Mouse (Mus musculus): ENCODE data around the gene Smap1. TPM values are rescaled to one million over a fixed set of nuclear protein-coding genes. Genes with fewer than 3 reads are reported as not detected.

The Smap1 gene
- total and polyA plus RNA-seq, 2 experiments from 2014 or later = 27.4 to 27.8 TPM

DNA sequence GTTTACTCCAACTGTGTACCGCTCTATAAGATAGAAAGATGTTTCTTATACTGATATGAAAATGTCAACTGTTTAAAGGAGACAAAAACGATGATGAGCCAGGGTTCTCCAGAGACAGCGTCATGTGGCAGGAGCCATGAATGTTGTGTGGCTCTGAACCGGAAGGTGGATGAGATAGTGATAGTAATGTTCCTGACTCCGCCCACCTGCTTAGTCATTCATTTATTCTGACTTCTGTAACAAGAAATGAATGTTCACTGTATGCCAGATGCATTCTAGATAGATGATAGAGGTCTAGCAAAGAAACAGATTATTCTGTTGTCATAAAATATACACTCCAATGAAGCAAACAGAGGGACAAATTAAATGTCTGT is 22.5 kb downstream of the Smap1 start:
- no peak overlapping the region for H3K4me3 ChIP-seq (ENCODE audit: low read depth, low read length)
- H3K27me3 ChIP-seq (ENCODE audit: control insufficient read depth, insufficient read depth, low read length) = no peaks in the 10 kb centered on the region
- no peak for ATAC-seq (ENCODE audit: insufficient read depth, low read depth)
- TF ChIP-seq CTCF (IDR thresholded peaks at IDR 0.05; ENCODE audit: low read depth) = no peak
- TF ChIP-seq EP300 (IDR thresholded peaks at IDR 0.05; ENCODE audit: low read depth) = no peak
- H3K27ac ChIP-seq (ENCODE audit: low read depth) = no peak overlapping the region
- H3K4me2 ChIP-seq (ENCODE audit: low read depth, low read length) = no peak overlapping the region
- H3K9ac ChIP-seq (replicated peaks; ENCODE audit: low read depth, low read length) = no peak overlapping the region
- H3K36me3 ChIP-seq (replicated peaks; ENCODE audit: control insufficient read depth, insufficient read depth, low read length) = no peaks in the 10 kb centered on the region
- H3K4me1 ChIP-seq (ENCODE audit: control insufficient read depth, insufficient read depth) = peaks cover 13% of the 10 kb centered on the region
- no peak for DNase-seq (ENCODE audit: low spot score)
- 68% methylated on average over 5 of the region's 5 CpGs for WGBS
- no peaks in the 10 kb centered on the region for H3K9me3 ChIP-seq (replicated peaks; ENCODE audit: control insufficient read depth, low read length)

- Histone ChIP-seq H3K4me2 (ENCODE audit: low read depth, low read length) (no peak overlapping the region), H3K27ac (ENCODE audit: low read depth) (no peak overlapping the region), H3K27me3 (ENCODE audit: control insufficient read depth, insufficient read depth, low read length) (no peaks in the 10 kb centered on the region), H3K9ac (replicated peaks; ENCODE audit: low read depth, low read length) (no peak overlapping the region), H3K4me3 (ENCODE audit: low read depth, low read length) (no peak overlapping the region), H3K9me3 (replicated peaks; ENCODE audit: control insufficient read depth, low read length) (no peaks in the 10 kb centered on the region), H3K4me1 (ENCODE audit: control insufficient read depth, insufficient read depth) (peaks cover 13% of the 10 kb centered on the region), H3K36me3 (replicated peaks; ENCODE audit: control insufficient read depth, insufficient read depth, low read length) (no peaks in the 10 kb centered on the region)
- WGBS = 68% methylated on average over 3 of the region's 3 CpGs
- ATAC-seq (ENCODE audit: insufficient read depth, low read depth) (no peak), DNase-seq (ENCODE audit: low spot score) (no peak)
- no peak for TF ChIP-seq EP300 (IDR thresholded peaks at IDR 0.05; ENCODE audit: low read depth)
- TF ChIP-seq CTCF (IDR thresholded peaks at IDR 0.05; ENCODE audit: low read depth) = no peak
Measured at GRCm38 (mm10) chr1:23899020-23899646, 23.0 kb downstream of the Smap1 start.

DNA sequence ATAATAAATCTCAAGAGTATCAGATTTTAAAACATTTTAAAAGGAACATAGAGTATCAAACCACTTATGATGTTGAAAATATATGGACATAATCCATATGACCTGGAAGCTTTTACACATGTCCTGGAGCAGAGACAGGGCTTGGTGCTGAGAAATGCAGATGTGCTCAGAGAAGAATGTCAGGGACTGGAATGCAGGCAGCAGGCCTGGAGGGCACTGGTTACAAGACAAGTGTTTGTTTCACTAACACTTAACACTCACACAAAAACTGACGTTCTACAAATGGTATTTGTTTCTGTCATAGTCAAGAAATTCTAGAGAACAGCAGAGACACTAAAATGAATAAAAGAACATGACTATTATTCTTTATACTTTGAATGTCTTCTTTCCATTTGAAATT is 30.0 kb downstream of the Smap1 start:
- Histone ChIP-seq H3K36me3 (replicated peaks; ENCODE audit: control insufficient read depth, insufficient read depth, low read length) (no peaks in the 10 kb centered on the region), H3K4me3 (ENCODE audit: low read depth, low read length) (no peak overlapping the region), H3K9ac (replicated peaks; ENCODE audit: low read depth, low read length) (no peak overlapping the region), H3K4me2 (ENCODE audit: low read depth, low read length) (no peak overlapping the region), H3K9me3 (replicated peaks; ENCODE audit: control insufficient read depth, low read length) (no peaks in the 10 kb centered on the region), H3K27me3 (ENCODE audit: control insufficient read depth, insufficient read depth, low read length) (no peaks in the 10 kb centered on the region), H3K4me1 (ENCODE audit: control insufficient read depth, insufficient read depth) (peaks cover 6% of the 10 kb centered on the region; the same call in 1 of the 2 replicates), H3K27ac (ENCODE audit: low read depth) (no peak overlapping the region)
- TF ChIP-seq EP300 (IDR thresholded peaks at IDR 0.05; ENCODE audit: low read depth) = no peak
- TF ChIP-seq CTCF (IDR thresholded peaks at IDR 0.05; ENCODE audit: low read depth) = no peak
- WGBS = 27% methylated on average over 1 of the region's 1 CpGs
- ATAC-seq (ENCODE audit: insufficient read depth, low read depth) = no peak
- no peak for DNase-seq (ENCODE audit: low spot score)

- Histone ChIP-seq H3K4me3 (ENCODE audit: low read depth, low read length) (no peak overlapping the region), H3K9me3 (replicated peaks; ENCODE audit: control insufficient read depth, low read length) (no peaks in the 10 kb centered on the region), H3K36me3 (replicated peaks; ENCODE audit: control insufficient read depth, insufficient read depth, low read length) (no peaks in the 10 kb centered on the region), H3K4me2 (ENCODE audit: low read depth, low read length) (no peak overlapping the region), H3K27ac (ENCODE audit: low read depth) (no peak overlapping the region), H3K9ac (replicated peaks; ENCODE audit: low read depth, low read length) (no peak overlapping the region), H3K4me1 (ENCODE audit: control insufficient read depth, insufficient read depth) (no peaks in the 10 kb centered on the region), H3K27me3 (ENCODE audit: control insufficient read depth, insufficient read depth, low read length) (no peaks in the 10 kb centered on the region)
- ATAC-seq (ENCODE audit: insufficient read depth, low read depth) (no peak), DNase-seq (ENCODE audit: low spot score) (no peak)
- WGBS = 94% methylated on average over 7 of the region's 7 CpGs
- no peak for TF ChIP-seq CTCF (IDR thresholded peaks at IDR 0.05; ENCODE audit: low read depth)
- TF ChIP-seq EP300 (IDR thresholded peaks at IDR 0.05; ENCODE audit: low read depth) = no peak
Measured at GRCm38 (mm10) chr1:23884914-23885313, 37.2 kb downstream of the Smap1 start.

GRCm38 (mm10) chr1:23884087-23884668 is 37.9 kb downstream of the Smap1 start:
- no peaks in the 10 kb centered on the region for H3K27me3 ChIP-seq (ENCODE audit: control insufficient read depth, insufficient read depth, low read length)
- H3K4me2 ChIP-seq (ENCODE audit: low read depth, low read length) = no peak overlapping the region
- H3K4me1 ChIP-seq (ENCODE audit: control insufficient read depth, insufficient read depth) = no peaks in the 10 kb centered on the region
- no peak overlapping the region for H3K4me3 ChIP-seq (ENCODE audit: low read depth, low read length)
- H3K9me3 ChIP-seq (replicated peaks; ENCODE audit: control insufficient read depth, low read length) = no peaks in the 10 kb centered on the region
- 75% methylated on average over 2 of the region's 2 CpGs for WGBS
- DNase-seq (ENCODE audit: low spot score) (no peak), ATAC-seq (ENCODE audit: insufficient read depth, low read depth) (no peak)
- H3K27ac ChIP-seq (ENCODE audit: low read depth) = no peak overlapping the region
- H3K9ac ChIP-seq (replicated peaks; ENCODE audit: low read depth, low read length) = no peak overlapping the region
- TF ChIP-seq CTCF (IDR thresholded peaks at IDR 0.05; ENCODE audit: low read depth) (no peak), EP300 (IDR thresholded peaks at IDR 0.05; ENCODE audit: low read depth) (no peak)
- no peaks in the 10 kb centered on the region for H3K36me3 ChIP-seq (replicated peaks; ENCODE audit: control insufficient read depth, insufficient read depth, low read length)

GRCm38 (mm10) chr1:23882681-23883080 is 39.4 kb downstream of the Smap1 start:
- no peak overlapping the region for H3K4me3 ChIP-seq (ENCODE audit: low read depth, low read length)
- H3K27ac ChIP-seq (ENCODE audit: low read depth) = no peak overlapping the region
- no peaks in the 10 kb centered on the region for H3K27me3 ChIP-seq (ENCODE audit: control insufficient read depth, insufficient read depth, low read length)
- DNase-seq (ENCODE audit: low spot score) = no peak
- no peak overlapping the region for H3K9ac ChIP-seq (replicated peaks; ENCODE audit: low read depth, low read length)
- no peak overlapping the region for H3K4me2 ChIP-seq (ENCODE audit: low read depth, low read length)
- no peak for ATAC-seq (ENCODE audit: insufficient read depth, low read depth)
- no peaks in the 10 kb centered on the region for H3K4me1 ChIP-seq (ENCODE audit: control insufficient read depth, insufficient read depth)
- no peak for TF ChIP-seq CTCF (IDR thresholded peaks at IDR 0.05; ENCODE audit: low read depth)
- TF ChIP-seq EP300 (IDR thresholded peaks at IDR 0.05; ENCODE audit: low read depth) = no peak
- no peaks in the 10 kb centered on the region for H3K36me3 ChIP-seq (replicated peaks; ENCODE audit: control insufficient read depth, insufficient read depth, low read length)
- H3K9me3 ChIP-seq (replicated peaks; ENCODE audit: control insufficient read depth, low read length) = no peaks in the 10 kb centered on the region
- WGBS = 88% methylated on average over 1 of the region's 1 CpGs

Data from heart, postnatal 0 days (tissue).